Mouse (Mus musculus) lung, adult 2 months (tissue): ENCODE measurements at regions not wholly inside any gene's neighbourhood (a gene's known extent, or its start where the extent isn't known, plus 50 kb on each side); places are given as distances from the start of the nearest gene placed in this dataset.

ENCODE experiments used
- DNase-seq: peaks from one replicate; pipeline ENCODE4 v3.0.0; 2022
- H3K4me1 ChIP-seq: fragments of 200-500 bp; 2 replicates; pipeline ENCODE4 v1.6.1; 2011; ENCODE audit warnings: low read length; ENCODE audit not compliant: control insufficient read depth, insufficient read depth
- H3K4me3 ChIP-seq: fragments of 200-500 bp; replicated peaks from 2 replicates; pipeline ENCODE3; 2011; ENCODE audit warnings: low read depth, mild to moderate bottlenecking, control low read depth, low read length; ENCODE audit errors: extremely low read depth
- CTCF ChIP-seq: fragments of 200-500 bp; IDR thresholded peaks from 2 replicates; pipeline ENCODE4 v1.5.1; 2011; ENCODE audit warnings: mild to moderate bottlenecking, low read length, control low read depth; ENCODE audit not compliant: insufficient read depth
- POLR2A ChIP-seq: fragments of 200-500 bp; IDR thresholded peaks from 2 replicates; pipeline ENCODE4 v1.6.1; 2011; ENCODE audit warnings: low read depth, mild to moderate bottlenecking, control low read depth, low read length, borderline replicate concordance; ENCODE audit errors: extremely low read depth
- WGBS: fragments of 180-500 bp; shearing (Covaris S2); methylation state at CpG from one replicate; pipeline ENCODE4 v1.1.7; 2018; 5-methylcytosine and 5-hydroxymethylcytosine counted together

DNA sequence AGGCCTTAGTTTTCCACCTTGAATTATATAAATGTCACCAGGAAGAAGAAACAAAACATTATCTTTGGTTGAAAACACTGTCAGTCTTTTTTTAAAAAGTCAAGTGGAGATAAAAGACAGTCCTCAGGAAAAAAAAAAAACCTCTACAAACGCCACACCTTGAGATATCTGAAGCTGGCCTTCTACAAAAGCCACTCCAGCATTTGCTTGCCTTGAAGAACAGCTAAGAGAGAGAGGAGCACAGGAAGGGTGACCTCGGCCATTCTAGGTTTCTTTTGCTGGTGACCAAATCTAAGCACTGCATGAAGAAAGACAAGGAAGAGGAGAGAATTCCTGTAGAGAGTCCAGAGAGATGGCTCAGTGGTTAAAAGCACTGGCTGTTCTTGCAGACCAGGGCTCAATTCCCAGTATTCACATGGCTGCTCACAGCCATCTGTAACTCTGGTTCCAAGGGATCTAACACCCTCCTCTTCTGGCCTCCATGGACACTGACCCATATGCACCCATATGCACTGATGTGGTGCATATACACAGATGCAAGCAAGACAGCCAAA is 90.5 kb downstream of the Tomm20 start:
- TF ChIP-seq POLR2A (no peak), CTCF (no peak)
- peaks cover 18% of the 10 kb centered on the region for H3K4me1 ChIP-seq

GRCm38 (mm10) chr8:126854121-126855055 is 91.3 kb downstream of the Tomm20 start:
- Histone ChIP-seq H3K4me3 (no peak overlapping the region), H3K4me1 (peaks cover 23% of the 10 kb centered on the region)
- no peak for TF ChIP-seq CTCF
- TF ChIP-seq POLR2A: no peak
- WGBS: 71% methylated on average over 22 of the region's 22 CpGs
- no peak for DNase-seq

More for the DNA sequence above, 90.5 kb downstream of the Tomm20 start:
- no peak for DNase-seq
- no peak overlapping the region for H3K4me3 ChIP-seq
- WGBS: 74% methylated on average over 2 of the region's 2 CpGs

DNA sequence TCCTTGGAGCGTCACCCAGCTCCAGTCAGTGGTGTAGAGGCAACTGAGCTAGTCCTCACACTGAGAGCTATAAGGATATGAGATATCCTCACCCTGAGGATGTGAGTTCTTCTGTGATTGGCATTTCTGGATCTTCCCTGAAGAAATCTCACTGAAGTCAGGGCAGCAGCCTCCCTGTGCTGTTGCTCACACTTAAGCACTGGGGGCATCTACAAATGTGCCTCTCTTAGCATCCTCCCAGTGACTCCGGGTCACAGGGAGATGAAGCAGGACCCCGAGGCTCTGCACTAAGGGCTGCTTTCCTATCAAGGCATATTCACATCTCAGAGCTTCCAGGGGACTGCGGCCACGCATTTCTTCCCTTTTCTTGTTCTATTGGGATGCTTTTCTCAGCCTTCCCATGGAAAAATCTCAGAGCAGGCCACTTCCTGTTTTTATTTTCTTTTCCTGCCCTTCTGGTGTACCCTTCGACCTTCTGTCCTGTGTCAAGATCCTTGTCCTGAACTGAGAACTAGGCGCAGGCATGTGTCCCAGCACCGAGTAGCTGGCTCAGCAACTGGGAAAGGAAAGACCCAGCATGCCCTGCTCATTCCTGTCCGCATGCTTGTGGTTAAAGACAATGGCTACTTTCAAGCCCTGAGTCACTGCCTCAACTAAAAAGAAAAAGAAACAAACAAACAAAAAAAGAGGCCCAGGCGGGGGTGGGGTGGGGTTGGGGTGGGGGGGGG is 92.8 kb downstream of the Tomm20 start:
- peak; percentile 46 for DNase-seq

DNA sequence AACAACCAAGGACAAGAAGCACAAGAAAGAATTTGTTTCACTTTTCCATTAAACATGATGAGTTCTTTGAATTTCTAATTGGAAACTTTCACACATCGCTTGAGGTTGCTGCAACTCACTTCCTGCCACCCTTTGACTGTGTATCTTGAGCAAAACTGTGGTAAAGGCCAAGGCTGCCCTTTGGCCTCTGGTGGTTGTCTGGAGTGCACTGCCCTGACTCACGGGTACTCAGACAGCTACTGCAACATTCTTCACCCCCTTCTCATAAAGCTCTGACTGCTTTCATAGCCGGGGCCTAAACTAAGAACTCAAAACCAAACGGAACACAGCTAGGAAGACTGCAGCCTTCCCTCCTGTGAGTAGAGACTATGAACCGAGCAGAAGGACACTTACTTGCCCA is 93.5 kb downstream of the Tomm20 start:
- DNase-seq: peak; percentile 58
- TF ChIP-seq POLR2A (no peak), CTCF (no peak)
- Histone ChIP-seq H3K4me3 (no peak overlapping the region), H3K4me1 (peaks cover 36% of the 10 kb centered on the region)
- 35% methylated on average over 5 of the region's 5 CpGs for WGBS

More for the DNA sequence above, 92.8 kb downstream of the Tomm20 start:
- no peak overlapping the region for H3K4me3 ChIP-seq
- WGBS: 31% methylated on average over 10 of the region's 10 CpGs
- TF ChIP-seq POLR2A (0 out of 2 replicates have a peak, but pooled peaks have one; percentile 11), CTCF (no peak)
- peaks cover 32% of the 10 kb centered on the region for H3K4me1 ChIP-seq

- TF ChIP-seq POLR2A: no peak
- TF ChIP-seq CTCF: no peak
- H3K4me3 ChIP-seq: no peak overlapping the region
- no peak for DNase-seq
- H3K4me1 ChIP-seq: peaks cover 37% of the 10 kb centered on the region
- 64% methylated on average over 3 of the region's 3 CpGs for WGBS
Measured at GRCm38 (mm10) chr8:126851780-126852179, 93.9 kb downstream of the Tomm20 start.

- TF ChIP-seq CTCF (no peak), POLR2A (no peak)
- Histone ChIP-seq H3K4me1 (peaks cover 37% of the 10 kb centered on the region), H3K4me3 (no peak overlapping the region)
- WGBS: 28% methylated on average over 1 of the region's 1 CpGs
- DNase-seq: no peak
Measured at GRCm38 (mm10) chr8:126850189-126850535, 95.5 kb downstream of the Tomm20 start.

- 16% methylated on average over 9 of the region's 9 CpGs for WGBS
- Histone ChIP-seq H3K4me1 (peaks cover 37% of the 10 kb centered on the region), H3K4me3 (no peak overlapping the region)
- 0 out of 2 replicates have a peak, but pooled peaks have one; percentile 25 for TF ChIP-seq POLR2A
- TF ChIP-seq CTCF: no peak; the same call in 1 of the 2 replicates
- DNase-seq: peak; percentile 73
Measured at GRCm38 (mm10) chr8:126849411-126850188, 96.0 kb downstream of the Tomm20 start.

DNA sequence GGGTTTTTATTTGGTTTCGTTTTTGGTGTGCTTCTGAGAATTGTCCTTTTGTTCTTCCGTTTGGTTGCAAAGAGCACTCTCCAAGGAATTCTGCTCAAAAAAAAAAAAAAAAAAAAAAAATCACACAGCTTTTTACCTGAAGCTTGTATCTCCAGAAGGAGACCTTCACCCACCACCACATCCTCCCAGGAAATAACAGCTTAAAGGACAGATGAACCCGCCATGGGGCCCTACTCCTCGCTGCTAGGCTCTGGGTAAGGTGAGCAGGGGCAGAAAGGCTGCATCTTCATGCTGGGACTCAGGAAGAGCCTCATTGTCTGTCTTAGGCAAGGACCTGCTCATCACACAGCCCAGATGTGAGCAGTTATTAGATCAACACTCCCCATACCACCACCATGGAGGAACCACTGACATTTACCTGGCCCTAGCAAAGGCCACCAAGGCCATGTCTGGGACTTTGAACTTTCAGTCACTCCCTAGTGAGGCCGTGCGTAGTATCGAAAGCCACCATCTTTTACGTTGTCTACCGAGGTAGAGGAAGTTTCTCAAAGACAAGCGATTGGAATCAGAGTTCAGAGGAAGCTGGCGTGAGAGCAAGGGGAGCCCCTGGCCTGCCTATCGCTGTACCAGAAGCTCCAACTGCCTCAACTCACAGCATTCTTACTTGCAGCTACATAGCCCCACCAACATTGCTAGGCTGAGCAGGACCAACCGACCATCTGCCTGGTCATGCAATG is 97.1 kb downstream of the Tomm20 start:
- DNase-seq: no peak
- 76% methylated on average over 13 of the region's 13 CpGs for WGBS
- TF ChIP-seq CTCF (no peak), POLR2A (no peak)
- H3K4me3 ChIP-seq: no peak overlapping the region
- peaks cover 33% of the 10 kb centered on the region for H3K4me1 ChIP-seq
